Mouse (Mus musculus) retina, adult 2 months (tissue): ENCODE data around the gene Krt24.

ENCODE experiments used
- DNase-seq: peaks from one replicate; pipeline ENCODE4 v3.0.0-alpha.2; 2012; ENCODE audit warnings: low read depth, low spot score

The Krt24 gene

DNA sequence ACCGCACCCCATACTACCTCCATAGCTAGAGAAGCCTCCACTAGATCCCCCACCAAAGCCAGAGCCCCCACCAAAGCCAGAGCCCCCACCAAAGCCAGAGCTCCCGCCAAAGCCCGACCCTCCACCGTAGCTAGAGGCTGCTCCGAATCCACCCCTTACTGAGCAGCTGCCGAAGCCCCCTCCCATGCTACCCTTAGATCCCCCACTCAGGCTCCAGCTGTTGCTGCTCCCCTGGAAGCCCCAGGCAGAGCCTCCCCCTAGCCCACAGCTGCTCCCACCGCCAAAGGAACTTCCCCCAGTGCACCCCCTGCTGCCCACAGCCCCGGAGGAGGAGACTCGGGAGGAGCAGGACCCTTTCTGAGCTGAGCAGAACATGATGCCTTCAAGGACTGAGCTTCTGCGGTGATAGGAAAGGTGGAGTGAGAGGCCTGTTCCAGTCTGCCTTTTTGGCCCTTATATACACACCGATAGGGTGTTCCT lies at the start of gene Krt24:
Gene Krt24, minus strand, starts transcription at position 430 of the 480 bp plus-strand sequence.
- DNase-seq = no peak

DNA sequence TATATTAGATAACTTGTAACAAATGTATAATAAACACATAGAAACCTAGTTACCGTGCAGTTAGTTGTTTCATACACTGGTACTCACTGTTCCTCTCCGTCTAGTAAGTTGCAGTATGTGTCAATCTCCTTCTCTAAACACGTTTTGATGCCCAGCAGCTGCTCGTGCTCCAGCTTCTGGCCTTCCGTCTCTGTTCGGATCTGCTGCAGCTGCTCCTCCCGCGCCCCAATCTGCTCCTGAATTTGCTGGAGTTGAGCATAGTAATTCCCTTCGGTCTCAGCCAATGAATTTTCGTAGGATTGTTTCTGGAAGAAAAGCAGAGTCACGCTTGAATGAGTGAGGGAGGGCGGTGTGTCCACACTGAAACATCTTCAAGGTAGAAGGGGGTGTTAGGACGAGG lies 48.4 kb upstream of the Krt24 start:
- no peak for DNase-seq

DNA sequence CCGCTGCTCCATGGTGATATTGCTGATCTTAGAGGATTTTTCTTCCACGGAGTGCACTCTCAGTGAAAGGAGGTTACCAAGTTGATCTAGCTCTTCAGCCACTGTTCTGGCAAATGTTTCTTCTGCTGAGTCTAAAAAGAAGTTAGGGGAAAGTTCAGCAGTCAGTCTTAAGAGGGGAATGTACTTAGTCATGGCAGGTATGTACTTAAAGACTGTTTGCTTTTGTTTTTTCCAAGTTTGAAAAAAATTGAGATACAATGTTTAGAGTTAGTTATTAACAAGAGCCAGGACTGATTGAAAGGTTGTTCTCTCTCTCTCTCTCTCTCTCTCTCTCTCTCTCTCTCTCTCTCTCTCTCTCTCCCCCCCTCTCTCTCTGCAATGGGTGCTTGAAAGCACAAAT lies 44.6 kb upstream of the Krt24 start:
- DNase-seq = no peak

DNA sequence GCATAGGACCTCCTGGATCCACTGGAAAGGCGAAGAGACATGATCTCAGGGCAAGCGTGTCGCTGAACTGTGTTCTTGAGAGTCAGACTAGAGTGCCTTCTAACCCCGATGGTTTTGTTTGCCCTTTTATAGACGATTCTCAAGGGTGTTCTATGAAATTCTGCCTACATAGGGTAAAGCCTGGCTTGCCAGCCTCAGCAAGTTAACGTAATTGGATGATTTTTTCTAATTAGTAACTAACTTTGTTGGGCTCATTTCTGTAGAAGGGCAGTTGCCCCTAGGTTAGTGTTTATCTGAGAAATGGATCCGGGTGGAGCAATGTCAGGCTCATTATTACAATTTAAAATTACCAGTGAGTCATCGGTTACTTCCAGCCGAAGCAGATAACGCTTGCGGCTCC lies 37.8 kb upstream of the Krt24 start, which contains the start of gene Krt25:
Gene Krt25, minus strand, starts transcription at position 101 of the 400 bp plus-strand sequence.
- no peak for DNase-seq

DNA sequence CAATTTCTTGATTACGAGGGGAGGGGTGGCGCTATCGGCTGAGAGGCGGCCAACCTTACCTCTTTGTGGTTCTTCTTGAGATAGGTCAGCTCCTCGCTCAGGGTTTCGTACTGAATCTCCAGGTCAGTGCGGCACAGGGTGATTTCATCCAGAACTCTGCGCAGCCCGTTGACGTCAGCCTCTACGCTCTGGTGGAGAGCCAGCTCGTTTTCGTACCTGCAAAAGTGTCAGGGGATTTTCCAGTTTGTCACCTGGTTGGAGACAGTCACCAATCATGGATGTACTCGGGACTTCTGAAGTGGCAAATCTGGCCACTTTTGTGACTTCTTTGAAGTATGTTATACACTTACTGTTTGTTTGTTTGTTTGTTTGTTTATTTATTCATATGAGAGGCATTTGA lies 36.0 kb upstream of the Krt24 start:
- DNase-seq = no peak

DNA sequence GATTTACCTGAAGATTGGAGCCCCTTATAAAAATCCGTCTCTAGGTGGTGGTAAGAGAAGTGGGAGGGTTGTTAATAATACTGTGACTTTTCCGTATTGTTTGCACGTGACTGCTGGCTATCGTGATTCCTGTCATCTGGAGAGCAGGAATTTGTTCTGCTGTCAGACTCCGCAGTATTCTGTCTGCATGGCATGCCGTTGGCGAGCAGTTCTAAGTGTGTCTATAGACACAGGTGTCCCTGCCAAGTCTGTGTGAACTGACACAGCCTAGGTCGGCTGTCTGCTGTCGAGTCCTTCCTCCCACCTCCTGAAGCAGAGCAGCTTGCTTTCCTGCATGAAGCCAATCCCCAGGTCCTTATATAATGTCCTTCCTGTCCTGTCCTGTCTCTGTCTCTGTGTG lies 34.1 kb upstream of the Krt24 start:
- DNase-seq = no peak

DNA sequence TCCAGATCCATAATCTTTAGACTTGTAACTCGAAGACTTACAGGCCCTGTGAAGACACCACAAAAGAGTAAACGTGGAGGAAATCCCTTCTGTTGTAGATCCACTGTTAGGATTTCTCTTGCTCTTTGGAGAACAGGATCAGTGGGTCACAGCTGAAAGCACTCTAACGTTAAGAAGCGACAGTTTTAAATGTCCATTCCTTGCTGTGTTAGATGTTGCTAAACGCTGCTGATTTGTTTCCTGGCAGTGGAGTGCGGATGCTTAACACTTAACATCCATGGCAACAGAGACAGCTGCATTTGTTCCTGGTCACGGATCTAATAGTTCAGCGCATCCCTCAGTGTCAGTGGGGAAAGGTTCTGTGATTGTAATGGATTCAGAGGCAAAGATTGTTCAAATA lies 31.5 kb upstream of the Krt24 start:
- no peak for DNase-seq

DNA sequence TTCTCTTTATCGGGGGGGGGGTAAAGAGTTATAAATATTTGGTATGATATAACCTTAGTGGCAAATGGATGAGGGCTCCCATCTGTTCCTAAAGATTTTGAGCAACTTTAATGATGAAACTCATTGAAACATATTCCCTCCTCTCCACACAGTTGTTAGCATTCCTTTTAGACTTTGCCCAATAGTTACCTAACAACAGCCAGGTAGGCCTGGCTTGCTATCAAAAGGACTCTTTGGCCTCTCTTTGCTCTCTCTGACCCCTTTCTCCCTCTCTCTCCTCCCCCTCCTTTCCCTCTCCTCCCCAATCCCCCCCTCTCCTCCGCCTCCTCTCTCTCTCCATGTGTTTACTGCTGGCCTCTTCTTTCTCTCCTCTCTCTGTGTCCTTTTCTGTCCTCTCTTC lies 29.5 kb upstream of the Krt24 start:
- DNase-seq = no peak

DNA sequence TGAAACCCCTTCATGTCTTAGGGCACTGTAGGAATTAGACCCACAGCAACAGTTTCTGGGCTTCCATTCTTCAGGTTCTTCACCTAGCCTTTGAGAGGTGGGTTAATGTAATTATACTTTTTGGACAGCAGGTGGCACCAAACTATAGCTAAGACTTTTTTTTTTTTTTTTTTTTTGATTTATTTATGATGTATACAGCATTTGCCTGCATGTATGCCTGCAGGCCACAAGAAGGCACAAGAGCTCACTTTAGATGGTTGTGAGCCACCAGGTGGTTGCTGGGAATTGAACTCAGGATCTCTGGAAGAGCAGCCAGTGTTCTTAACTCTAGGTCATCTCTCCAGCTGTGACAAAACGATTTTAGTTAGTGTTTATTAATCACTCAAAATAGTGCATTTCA lies 25.8 kb upstream of the Krt24 start:
- DNase-seq = peak; percentile 15

DNA sequence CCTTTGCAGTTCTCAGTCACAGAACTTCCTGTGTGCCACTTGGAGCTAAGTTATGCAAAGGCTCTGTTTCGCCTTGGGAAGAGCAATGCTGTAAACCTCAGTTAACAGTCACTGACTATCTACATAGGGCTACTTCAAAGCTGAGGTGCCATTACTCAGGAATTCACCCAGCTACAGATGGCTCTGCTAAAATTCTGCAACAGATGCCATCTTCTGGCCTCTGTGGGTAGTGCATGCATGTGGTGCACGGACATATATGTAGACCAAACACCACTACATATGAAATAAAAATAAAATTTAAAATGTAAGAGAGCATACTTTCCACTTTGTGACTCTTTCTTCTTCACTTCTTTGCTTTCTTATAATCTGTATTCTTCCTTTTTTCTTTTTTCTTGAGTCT lies 22.5 kb upstream of the Krt24 start:
- DNase-seq = peak; percentile 33

DNA sequence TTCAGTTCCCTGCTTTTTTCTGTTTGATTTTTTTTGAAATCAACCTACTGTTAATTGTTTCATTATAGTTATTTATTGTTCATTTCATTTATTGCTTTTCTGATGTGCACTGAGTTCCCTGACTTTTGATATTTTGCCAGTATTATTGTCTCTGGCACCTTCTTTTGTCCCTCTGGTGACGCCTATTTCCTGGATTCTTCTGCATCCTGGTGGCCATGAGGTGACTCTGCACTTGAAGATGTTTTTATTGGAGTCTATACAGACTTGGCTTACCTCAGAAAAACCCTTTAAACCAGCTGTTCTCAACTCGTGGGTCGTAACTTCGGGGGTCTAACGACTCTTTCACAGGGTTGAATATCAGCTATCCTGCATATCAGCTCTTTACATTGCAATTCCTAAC lies 10.0 kb upstream of the Krt24 start:
- no peak for DNase-seq

DNA sequence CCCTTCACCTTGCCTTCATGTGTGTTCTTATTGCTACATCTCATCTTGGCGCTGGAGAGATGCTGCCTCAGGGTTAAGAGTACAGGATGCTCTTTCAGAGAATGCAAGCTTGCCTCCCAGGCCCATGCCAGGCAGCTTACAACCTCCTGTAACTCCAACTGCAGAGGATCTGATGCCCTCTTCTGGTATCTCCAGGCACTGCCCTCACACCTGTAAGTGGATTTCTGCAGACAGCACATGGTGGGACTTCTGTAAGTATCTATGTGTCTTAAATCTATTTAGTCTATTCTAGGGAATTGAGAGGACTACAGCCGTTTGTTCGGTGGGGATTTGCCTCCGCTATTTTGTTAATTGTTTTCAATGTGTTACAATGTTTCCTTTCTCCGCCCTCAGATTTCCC lies 7.8 kb upstream of the Krt24 start:
- no peak for DNase-seq

DNA sequence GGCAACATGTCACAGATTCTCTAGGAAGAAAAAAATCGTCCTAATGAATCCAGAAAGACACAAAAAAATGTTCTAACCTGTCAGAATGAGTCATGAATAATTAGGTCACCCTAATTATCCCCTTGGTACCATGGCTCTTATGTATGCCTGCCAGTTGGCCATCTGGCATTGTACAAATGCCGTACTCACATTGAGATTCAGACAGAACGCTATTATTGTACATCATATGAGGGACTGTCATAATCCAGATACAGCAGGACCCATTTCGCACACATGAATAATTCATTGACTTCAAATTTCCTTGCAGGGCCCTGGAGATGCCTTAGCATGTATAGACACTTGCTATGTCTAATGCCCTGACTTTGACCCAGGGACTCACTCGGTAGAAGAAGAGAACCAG lies 1.1 kb downstream of the Krt24 start:
- no peak for DNase-seq

DNA sequence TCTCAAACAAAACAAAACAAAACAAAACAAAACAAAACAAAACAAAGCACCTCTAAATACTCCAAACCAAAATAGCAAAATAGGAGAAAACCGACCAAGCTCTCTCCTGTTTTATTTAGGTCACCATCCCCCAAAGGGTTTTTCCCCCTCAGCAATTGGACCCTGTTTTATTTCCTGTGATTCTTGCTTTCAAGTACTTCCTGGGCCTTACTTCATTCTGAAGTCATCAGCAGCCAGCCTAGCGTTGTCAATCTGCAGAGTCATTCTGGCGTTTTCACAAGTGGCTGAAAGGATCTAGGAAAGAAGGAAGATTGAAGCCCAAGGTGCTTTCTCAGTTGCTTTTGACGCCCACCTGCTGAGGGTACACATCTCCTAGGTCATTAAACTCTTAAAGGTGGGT lies 1.7 kb downstream of the Krt24 start:
- DNase-seq = no peak

DNA sequence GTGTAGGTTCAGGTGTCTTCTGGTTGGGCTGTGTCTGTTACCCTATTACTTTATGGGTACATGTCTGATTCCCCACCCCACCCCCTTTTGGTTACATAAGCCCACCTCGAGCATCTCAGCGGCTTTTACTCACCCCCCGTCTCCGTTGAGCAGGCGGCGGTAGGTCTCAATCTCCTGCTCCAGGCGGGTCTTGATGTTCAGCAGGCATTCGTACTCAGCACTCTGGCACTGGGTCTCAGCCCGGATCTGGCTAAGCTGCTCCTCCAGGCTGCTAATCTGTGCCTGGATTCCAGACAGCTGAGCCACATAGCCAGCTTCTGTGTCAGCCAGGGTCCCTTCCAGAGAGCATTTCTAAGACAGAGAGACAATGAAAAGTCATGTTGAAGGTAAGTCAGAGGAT lies 3.9 kb downstream of the Krt24 start:
- DNase-seq = no peak

DNA sequence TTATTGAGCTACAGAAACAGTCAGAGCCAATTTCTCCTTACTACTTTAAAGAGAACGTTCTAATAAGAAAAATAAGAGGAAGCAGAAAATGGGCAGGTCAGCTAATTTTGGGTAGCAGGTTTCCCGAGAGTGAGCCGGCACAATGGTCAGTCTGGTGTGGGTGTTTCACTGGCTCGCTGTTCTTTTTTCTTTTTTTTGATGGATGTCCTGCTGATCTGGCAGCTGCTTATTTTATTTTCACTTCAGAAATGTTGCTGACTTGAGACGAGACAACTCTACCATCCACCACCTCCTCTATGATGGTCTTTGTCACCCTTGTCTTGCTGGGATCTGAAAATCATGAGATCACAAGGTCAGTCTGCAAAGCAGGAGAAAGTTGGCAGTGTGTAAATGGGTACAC lies 5.1 kb downstream of the Krt24 start:
- no peak for DNase-seq

DNA sequence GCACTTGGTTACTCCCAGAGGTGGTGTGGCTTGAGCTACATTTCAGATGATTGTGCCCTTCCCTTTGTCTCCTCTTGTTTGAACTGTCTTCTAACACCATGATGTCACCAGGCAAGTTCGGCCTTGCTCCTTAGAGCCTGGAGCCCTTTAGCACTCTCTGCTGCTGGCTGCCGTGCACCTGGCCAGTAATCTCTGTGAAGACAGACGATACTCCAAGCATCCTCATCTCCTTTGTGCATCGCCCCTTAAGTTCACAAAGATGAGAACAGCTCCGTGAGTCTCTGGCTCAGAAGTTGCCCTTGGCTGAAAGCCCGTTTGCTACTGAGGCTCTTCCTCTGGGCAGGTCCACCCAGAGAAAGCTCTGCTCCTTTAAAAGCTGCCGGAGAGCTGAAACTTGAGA lies 8.3 kb downstream of the Krt24 start:
- DNase-seq = no peak

DNA sequence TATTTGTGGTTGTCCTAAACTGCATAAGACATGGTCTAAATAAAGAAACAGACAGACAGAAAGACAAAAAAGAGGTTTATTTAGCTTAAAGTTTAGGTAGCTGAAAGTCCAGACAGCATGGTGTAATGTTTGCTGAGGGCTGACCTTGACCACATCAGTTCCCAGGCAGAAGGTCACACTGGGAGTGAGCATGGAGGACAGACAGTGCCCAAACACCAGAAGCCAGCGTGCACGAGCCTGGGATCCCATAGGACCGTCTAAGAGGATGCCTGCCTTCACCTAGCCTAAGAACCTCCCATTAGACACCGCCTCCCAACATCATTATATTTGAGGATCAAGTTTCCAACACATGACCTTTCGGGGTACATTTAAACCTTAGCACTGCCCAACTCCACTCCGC lies 9.4 kb downstream of the Krt24 start:
- DNase-seq = no peak

DNA sequence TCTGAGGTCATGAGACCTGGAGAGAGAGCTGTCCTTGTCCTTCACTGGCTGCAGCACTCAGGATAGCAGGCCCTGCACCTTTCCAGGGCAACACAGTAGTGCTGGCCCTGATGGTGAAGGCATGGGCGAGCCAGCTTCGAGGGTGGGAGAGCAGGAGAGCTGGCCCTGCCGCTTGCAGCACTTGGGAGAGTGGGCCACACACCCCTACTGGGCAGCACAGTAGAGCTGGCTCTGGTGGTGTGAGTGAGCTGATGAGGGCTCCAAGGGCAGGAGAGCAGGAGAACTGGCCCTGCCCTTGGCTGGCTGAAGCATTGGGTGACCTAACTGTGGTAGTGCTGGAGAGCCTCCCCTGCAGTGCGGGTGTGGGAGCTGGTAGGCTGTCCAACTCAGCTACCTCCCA lies 12.3 kb downstream of the Krt24 start:
- DNase-seq = no peak

DNA sequence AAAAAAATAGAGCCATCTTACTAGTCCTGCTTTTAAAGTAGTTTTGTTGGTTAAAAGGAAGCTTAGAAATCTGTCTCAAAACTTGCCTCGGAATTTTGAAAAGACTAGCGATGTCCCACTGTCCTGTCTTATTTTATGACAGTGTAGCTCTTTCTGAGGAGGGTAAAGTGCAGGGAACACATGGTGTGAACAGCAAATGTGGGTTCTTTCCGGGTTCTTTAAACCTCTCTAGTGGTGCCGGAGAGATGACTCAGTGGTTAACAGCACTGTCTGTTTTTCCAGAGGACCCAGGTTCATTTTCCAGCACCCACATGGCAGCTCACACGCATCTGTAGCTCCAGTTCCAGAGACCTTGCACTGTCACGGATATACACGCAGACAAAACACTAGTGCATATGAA lies 15.9 kb downstream of the Krt24 start:
- DNase-seq = no peak

DNA sequence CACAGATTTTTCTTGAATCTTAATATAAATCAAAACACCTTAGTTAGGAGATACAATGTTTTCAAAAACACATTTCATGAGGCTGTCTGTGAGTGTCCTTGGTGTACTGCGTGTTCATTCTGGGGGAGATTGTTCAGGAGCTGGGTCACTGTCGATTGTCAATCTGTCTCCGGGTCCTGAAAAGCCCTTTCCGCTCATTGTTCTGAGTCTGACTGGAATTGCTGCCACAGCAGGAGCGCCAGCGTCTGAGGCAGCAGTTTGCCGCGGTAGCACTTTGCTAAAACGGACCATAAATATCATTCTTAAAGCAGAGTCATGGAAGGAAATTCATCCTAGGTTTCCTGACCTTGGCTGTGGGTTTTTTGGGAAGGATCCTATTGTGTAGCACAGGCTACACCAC lies 19.3 kb downstream of the Krt24 start:
- no peak for DNase-seq

DNA sequence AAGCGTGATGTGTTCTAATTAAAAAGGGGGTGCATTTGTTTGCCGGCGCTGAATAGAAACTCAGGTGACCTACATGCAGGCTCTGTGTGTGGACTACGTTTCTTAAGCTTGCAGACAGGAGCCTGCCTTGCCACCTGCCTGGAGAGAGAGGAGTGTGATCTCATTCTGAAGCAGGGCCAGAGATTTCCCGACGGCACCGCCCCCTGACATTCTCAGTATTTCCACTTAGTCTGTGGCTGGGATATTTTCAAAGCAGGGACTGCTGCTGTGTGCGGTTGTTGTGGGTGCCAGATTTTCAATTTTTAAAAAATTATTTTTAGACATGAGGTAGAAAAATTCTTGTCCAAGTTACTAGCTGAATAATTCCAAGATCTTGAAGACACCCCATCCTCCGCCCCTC lies 19.8 kb downstream of the Krt24 start:
- DNase-seq = no peak

DNA sequence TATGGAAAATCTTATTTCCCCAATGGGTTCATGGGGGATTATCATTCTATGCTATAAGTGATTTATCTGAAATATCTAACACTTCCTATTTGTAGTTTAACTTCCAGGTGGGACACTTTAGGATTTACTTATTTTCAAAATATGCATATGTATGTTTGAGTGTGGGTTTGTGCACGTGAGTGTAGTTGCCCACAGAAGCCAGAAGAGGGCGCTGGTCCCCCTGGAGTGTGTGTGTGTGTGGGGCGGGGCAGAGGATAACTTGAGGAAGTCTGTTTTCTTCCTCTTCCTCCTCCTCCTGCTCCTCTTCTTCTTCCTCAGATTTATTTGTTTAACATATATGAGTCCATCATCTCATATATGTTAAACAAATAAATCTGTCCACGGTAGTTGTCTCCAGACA lies 28.8 kb downstream of the Krt24 start:
- DNase-seq = no peak

DNA sequence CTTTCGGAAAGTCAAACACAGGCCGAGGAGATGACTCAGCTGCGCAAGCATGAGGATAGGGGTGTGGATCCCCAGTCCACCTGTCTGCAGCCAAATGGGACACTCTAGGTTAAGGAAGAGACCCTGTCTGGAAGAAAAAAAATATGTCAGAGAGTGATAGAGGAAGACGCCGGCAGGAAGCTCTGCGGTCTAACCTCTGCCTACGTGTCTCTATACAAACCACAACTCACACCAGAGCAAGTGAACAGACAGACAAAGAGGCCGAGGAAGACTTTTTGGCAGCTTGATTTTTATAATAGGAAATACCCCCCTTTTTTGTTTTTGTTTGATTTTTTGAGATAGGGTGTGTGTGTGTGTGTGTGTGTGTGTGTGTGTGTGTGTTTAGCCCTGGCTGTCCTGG lies 29.7 kb downstream of the Krt24 start:
- no peak for DNase-seq

DNA sequence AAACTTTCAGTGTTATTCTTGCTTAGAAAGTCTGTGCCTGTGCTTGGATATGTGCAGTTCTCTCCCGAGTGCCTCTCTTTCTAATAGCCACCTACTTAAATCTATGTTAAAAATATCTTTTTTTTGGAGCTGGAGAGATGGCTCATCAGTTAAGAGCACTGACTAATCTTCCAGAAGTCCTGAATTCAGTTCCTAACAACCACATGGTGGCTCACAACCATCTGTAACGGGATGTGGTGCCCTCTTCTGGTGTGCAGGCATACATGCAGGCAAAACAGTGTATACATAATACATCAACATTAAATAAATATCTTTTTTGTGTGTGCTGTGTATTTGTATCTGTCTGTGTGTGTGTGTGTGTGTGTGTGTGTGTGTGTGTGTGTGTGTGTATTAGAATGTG lies 31.2 kb downstream of the Krt24 start:
- no peak for DNase-seq
